Mouse (Mus musculus) midbrain, embryonic 13.5 days (tissue): Measurements from ENCODE around the gene Gprin2. TPM values are rescaled to one million over a fixed set of nuclear protein-coding genes. Genes with fewer than 3 reads are reported as not detected.

Source experiments
- ATAC-seq: fragments of 200-750 bp; cut with Nextera tagmentation; 2 replicates; pipeline ENCODE4 v1.8.0; 2017; ENCODE audit warnings: mild to moderate bottlenecking, moderate TSS enrichment, moderate library complexity
- H3K27ac ChIP-seq: fragments of 300-500 bp; sonication (generic); 2 replicates; pipeline ENCODE4 v1.5.1; 2015; ENCODE audit warnings: inconsistent platforms, mild to moderate bottlenecking, moderate library complexity
- H3K27me3 ChIP-seq: fragments of 300-500 bp; sonication (generic); 2 replicates; pipeline ENCODE4 v1.6.1; 2015; ENCODE audit warnings: mild to moderate bottlenecking, inconsistent platforms
- H3K36me3 ChIP-seq: fragments of 300-500 bp; sonication (generic); 2 replicates; pipeline ENCODE4 v1.6.1; 2015; ENCODE audit warnings: mild to moderate bottlenecking, inconsistent platforms
- H3K4me1 ChIP-seq: fragments of 300-500 bp; sonication (generic); replicated peaks from 2 replicates; pipeline ENCODE4 v1.6.1; 2015; ENCODE audit warnings: inconsistent platforms
- H3K4me2 ChIP-seq: fragments of 300-500 bp; sonication (generic); replicated peaks from 2 replicates; pipeline ENCODE4 v1.6.1; 2015; ENCODE audit warnings: moderate library complexity, mild to moderate bottlenecking, inconsistent platforms
- H3K4me3 ChIP-seq: fragments of 300-500 bp; sonication (generic); replicated peaks from 2 replicates; pipeline ENCODE4 v1.5.1; 2015; ENCODE audit warnings: mild to moderate bottlenecking, inconsistent platforms
- H3K9ac ChIP-seq: fragments of 300-500 bp; sonication (generic); replicated peaks from 2 replicates; pipeline ENCODE4 v1.6.1; 2015; ENCODE audit warnings: mild to moderate bottlenecking, inconsistent platforms
- H3K9me3 ChIP-seq: fragments of 300-500 bp; sonication (generic); 2 replicates; pipeline ENCODE4 v1.6.1; 2016; ENCODE audit warnings: mild to moderate bottlenecking, inconsistent platforms
- WGBS: fragments of 180-500 bp; shearing (Covaris S2); methylation state at CpG from one replicate; pipeline ENCODE4 v1.1.7; 2015; 5-methylcytosine and 5-hydroxymethylcytosine counted together
- polyA plus RNA-seq: library from polyadenylated mRNA; unstranded; fragments of >200 nt; fragmentation: Nextera tagmentation; extraction: Ambion mirVana; gene quantifications from 2 replicates; pipeline ENCODE4 v1.2.1, GENCODE M21; 2015

Gprin2 gene
- polyA plus RNA-seq: 5.3 and 5.4 TPM in 2 replicates

- Histone ChIP-seq H3K9ac (peak within 1 kb of the TSS; percentile 84), H3K36me3 (no peaks in the 10 kb centered on the region), H3K27ac (peak within 1 kb of the TSS; percentile 79), H3K4me1 (peaks cover 14% of the 10 kb centered on the region), H3K9me3 (no peaks in the 10 kb centered on the region), H3K4me3 (peak within 1 kb of the TSS; percentile 81), H3K27me3 (peaks cover 3% of the 10 kb centered on the region; the same call in 1 of the 2 replicates), H3K4me2 (peak within 1 kb of the TSS; percentile 86)
- peak; percentile 84 for ATAC-seq
- 5% methylated on average over 29 of the region's 52 CpGs for WGBS
Measured at GRCm38 (mm10) chr14:34201231-34202035, at the start of gene Gprin2. Gene Gprin2 (minus strand): TSS chr14:34201653.

- H3K36me3 ChIP-seq: no peaks in the 10 kb centered on the region
- no peak for ATAC-seq
- H3K27ac ChIP-seq: no peak overlapping the region
- H3K9me3 ChIP-seq: no peaks in the 10 kb centered on the region
- H3K27me3 ChIP-seq: no peaks in the 10 kb centered on the region
- no peak overlapping the region for H3K4me2 ChIP-seq
- H3K4me1 ChIP-seq: no peaks in the 10 kb centered on the region
- no peak overlapping the region for H3K4me3 ChIP-seq
- no peak overlapping the region for H3K9ac ChIP-seq
- WGBS: 86% methylated on average over 6 of the region's 6 CpGs
Measured at GRCm38 (mm10) chr14:34240676-34241075, 39.2 kb upstream of the Gprin2 start.

GRCm38 (mm10) chr14:34240263-34240662 is 38.8 kb upstream of the Gprin2 start:
- no peak overlapping the region for H3K4me2 ChIP-seq
- H3K9ac ChIP-seq: no peak overlapping the region
- no peaks in the 10 kb centered on the region for H3K4me1 ChIP-seq
- no peaks in the 10 kb centered on the region for H3K36me3 ChIP-seq
- H3K4me3 ChIP-seq: no peak overlapping the region
- H3K27ac ChIP-seq: no peak overlapping the region
- no peaks in the 10 kb centered on the region for H3K9me3 ChIP-seq
- H3K27me3 ChIP-seq: no peaks in the 10 kb centered on the region
- 90% methylated on average over 10 of the region's 10 CpGs for WGBS
- no peak for ATAC-seq

GRCm38 (mm10) chr14:34234630-34235380 is 33.4 kb upstream of the Gprin2 start:
- Histone ChIP-seq H3K4me1 (peaks cover 5% of the 10 kb centered on the region; the same call in 1 of the 2 replicates), H3K4me3 (peak overlapping the region; percentile 38), H3K36me3 (no peaks in the 10 kb centered on the region), H3K27ac (no peak overlapping the region), H3K9ac (peak overlapping the region; percentile 55), H3K4me2 (peak overlapping the region; percentile 62), H3K27me3 (no peaks in the 10 kb centered on the region), H3K9me3 (no peaks in the 10 kb centered on the region)
- WGBS: 2% methylated on average over 16 of the region's 16 CpGs
- ATAC-seq: peak; percentile 100

GRCm38 (mm10) chr14:34233846-34234245 is 32.4 kb upstream of the Gprin2 start:
- Histone ChIP-seq H3K9ac (no peak overlapping the region), H3K4me1 (peaks cover 5% of the 10 kb centered on the region; the same call in 1 of the 2 replicates), H3K9me3 (no peaks in the 10 kb centered on the region), H3K27ac (no peak overlapping the region), H3K27me3 (no peaks in the 10 kb centered on the region), H3K4me2 (no peak overlapping the region), H3K36me3 (no peaks in the 10 kb centered on the region), H3K4me3 (no peak overlapping the region)
- no peak for ATAC-seq
- WGBS: 56% methylated on average over 4 of the region's 4 CpGs

GRCm38 (mm10) chr14:34232866-34233680 is 31.6 kb upstream of the Gprin2 start:
- no peaks in the 10 kb centered on the region for H3K27me3 ChIP-seq
- no peak overlapping the region for H3K9ac ChIP-seq
- 85% methylated on average over 9 of the region's 9 CpGs for WGBS

GRCm38 (mm10) chr14:34232340-34232739 is 30.9 kb upstream of the Gprin2 start:
- H3K9me3 ChIP-seq: no peaks in the 10 kb centered on the region
- 42% methylated on average over 7 of the region's 7 CpGs for WGBS
- ATAC-seq: no peak

More at GRCm38 (mm10) chr14:34232866-34233680, 31.6 kb upstream of the Gprin2 start:
- Histone ChIP-seq H3K4me3 (no peak overlapping the region), H3K4me2 (no peak overlapping the region), H3K27ac (no peak overlapping the region), H3K9me3 (no peaks in the 10 kb centered on the region), H3K4me1 (peaks cover 5% of the 10 kb centered on the region; the same call in 1 of the 2 replicates), H3K36me3 (no peaks in the 10 kb centered on the region)
- ATAC-seq: no peak

GRCm38 (mm10) chr14:34228830-34229506 is 27.5 kb upstream of the Gprin2 start:
- ATAC-seq: no peak
- WGBS: 89% methylated on average over 10 of the region's 10 CpGs

More at GRCm38 (mm10) chr14:34232340-34232739, 30.9 kb upstream of the Gprin2 start:
- H3K27me3 ChIP-seq: no peaks in the 10 kb centered on the region
- no peaks in the 10 kb centered on the region for H3K36me3 ChIP-seq
- no peak overlapping the region for H3K27ac ChIP-seq
- H3K4me1 ChIP-seq: peaks cover 5% of the 10 kb centered on the region; the same call in 1 of the 2 replicates
- H3K4me3 ChIP-seq: no peak overlapping the region
- H3K9ac ChIP-seq: no peak overlapping the region
- H3K4me2 ChIP-seq: no peak overlapping the region

GRCm38 (mm10) chr14:34227981-34228380 is 26.5 kb upstream of the Gprin2 start:
- no peaks in the 10 kb centered on the region for H3K4me1 ChIP-seq
- no peaks in the 10 kb centered on the region for H3K36me3 ChIP-seq
- no peak overlapping the region for H3K4me3 ChIP-seq
- H3K27me3 ChIP-seq: no peaks in the 10 kb centered on the region
- H3K27ac ChIP-seq: no peak overlapping the region
- H3K9me3 ChIP-seq: no peaks in the 10 kb centered on the region
- WGBS: 87% methylated on average over 12 of the region's 12 CpGs
- no peak overlapping the region for H3K9ac ChIP-seq
- no peak overlapping the region for H3K4me2 ChIP-seq
- ATAC-seq: no peak

More at GRCm38 (mm10) chr14:34228830-34229506, 27.5 kb upstream of the Gprin2 start:
- H3K4me2 ChIP-seq: no peak overlapping the region
- H3K9ac ChIP-seq: no peak overlapping the region
- H3K4me3 ChIP-seq: no peak overlapping the region
- H3K27ac ChIP-seq: no peak overlapping the region
- no peaks in the 10 kb centered on the region for H3K4me1 ChIP-seq
- no peaks in the 10 kb centered on the region for H3K9me3 ChIP-seq
- no peaks in the 10 kb centered on the region for H3K27me3 ChIP-seq
- H3K36me3 ChIP-seq: no peaks in the 10 kb centered on the region

GRCm38 (mm10) chr14:34226566-34226965 is 25.1 kb upstream of the Gprin2 start:
- Histone ChIP-seq H3K27ac (no peak overlapping the region), H3K36me3 (no peaks in the 10 kb centered on the region), H3K9ac (no peak overlapping the region), H3K27me3 (no peaks in the 10 kb centered on the region), H3K9me3 (no peaks in the 10 kb centered on the region), H3K4me2 (no peak overlapping the region), H3K4me1 (no peaks in the 10 kb centered on the region), H3K4me3 (no peak overlapping the region)
- ATAC-seq: no peak
- WGBS: 90% methylated on average over 4 of the region's 4 CpGs

- no peak overlapping the region for H3K4me2 ChIP-seq
- ATAC-seq: no peak
- no peak overlapping the region for H3K9ac ChIP-seq
- H3K36me3 ChIP-seq: no peaks in the 10 kb centered on the region
- H3K4me3 ChIP-seq: no peak overlapping the region
- H3K27ac ChIP-seq: no peak overlapping the region
- WGBS: 84% methylated on average over 9 of the region's 9 CpGs
- peaks cover 3% of the 10 kb centered on the region for H3K27me3 ChIP-seq
- H3K9me3 ChIP-seq: no peaks in the 10 kb centered on the region
- H3K4me1 ChIP-seq: no peaks in the 10 kb centered on the region
Measured at GRCm38 (mm10) chr14:34225986-34226385, 24.5 kb upstream of the Gprin2 start.
